Mouse (Mus musculus): ENCODE data around the gene Gng8.

GRCm38 (mm10) chr7:16842645-16843063, 48.9 kb upstream of the Gng8 start, which contains the start of gene Prkd2:
- no peak for TF ChIP-seq USF1 (IDR thresholded peaks at IDR 0.05; ENCODE audit: low read depth)
- no peak for TF ChIP-seq REST (IDR thresholded peaks at IDR 0.05; ENCODE audit: insufficient read depth, insufficient read length)
- peak; percentile 21 for TF ChIP-seq POLR2A (IDR thresholded peaks at IDR 0.05; ENCODE audit: insufficient read length, low read depth)
- no peak for TF ChIP-seq E2F4 (IDR thresholded peaks at IDR 0.05; ENCODE audit: insufficient read depth)
- TF ChIP-seq MYOD1 (IDR thresholded peaks at IDR 0.05; ENCODE audit: control insufficient read depth in 1 of 3, insufficient read length in 2 of 3, low read depth in 2 of 3), result no peak
- no peak for TF ChIP-seq CEBPB (IDR thresholded peaks at IDR 0.05; ENCODE audit: insufficient read depth, poor library complexity, severe bottlenecking)
